Mouse (Mus musculus) brain, embryonic 14.5 days (tissue): ENCODE data around the gene Camta1.

Experiments used
- CTCF ChIP-seq: fragments of 200-500 bp; IDR thresholded peaks from 2 replicates; pipeline ENCODE4 v1.5.1; 2012; ENCODE audit warnings: inconsistent platforms, mild to moderate bottlenecking, moderate library complexity, borderline replicate concordance; ENCODE audit not compliant: insufficient read depth, insufficient read length; ENCODE audit errors: extremely low read depth
- POLR2A ChIP-seq: fragments of 200-500 bp; IDR thresholded peaks from 2 replicates; pipeline ENCODE4 v1.6.1; 2012; ENCODE audit warnings: mild to moderate bottlenecking, inconsistent platforms, borderline replicate concordance; ENCODE audit not compliant: poor library complexity, insufficient read depth, insufficient read length, severe bottlenecking; ENCODE audit errors: extremely low read depth

DNA sequence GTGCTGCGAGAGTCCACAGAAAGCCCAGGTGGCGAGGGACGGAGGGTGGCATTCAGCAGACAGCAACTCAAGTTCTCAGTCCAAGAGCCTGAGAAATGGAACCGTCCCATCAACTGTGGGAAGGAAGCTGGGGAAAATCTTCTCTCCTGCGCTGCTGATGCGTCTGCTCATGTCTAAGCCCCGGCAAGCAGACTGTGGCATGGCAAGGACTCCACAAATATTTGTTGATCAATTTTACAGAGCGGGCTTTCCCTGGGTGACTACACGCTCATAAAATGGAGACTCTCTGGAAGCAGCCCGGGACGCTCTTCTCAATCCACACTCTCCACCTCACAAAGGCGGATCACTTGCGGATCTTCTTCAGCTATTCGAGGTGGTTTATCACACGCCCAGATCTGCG, 446.3 kb downstream of the Camta1 start:
- TF ChIP-seq POLR2A (no peak), CTCF (no peak)
